Mouse (Mus musculus): ENCODE data around the gene Trappc4. TPM values are rescaled to one million over a fixed set of nuclear protein-coding genes. Genes with fewer than 3 reads are reported as not detected.
"Not testable (repeated sequence)": the region's sequence is repeated elsewhere in the genome, so short reads cannot be mapped to it uniquely, and the experiment has no call there.

Gene Trappc4
- polyA plus RNA-seq, 2 experiments, result 26.6 to 44.4 TPM

DNA sequence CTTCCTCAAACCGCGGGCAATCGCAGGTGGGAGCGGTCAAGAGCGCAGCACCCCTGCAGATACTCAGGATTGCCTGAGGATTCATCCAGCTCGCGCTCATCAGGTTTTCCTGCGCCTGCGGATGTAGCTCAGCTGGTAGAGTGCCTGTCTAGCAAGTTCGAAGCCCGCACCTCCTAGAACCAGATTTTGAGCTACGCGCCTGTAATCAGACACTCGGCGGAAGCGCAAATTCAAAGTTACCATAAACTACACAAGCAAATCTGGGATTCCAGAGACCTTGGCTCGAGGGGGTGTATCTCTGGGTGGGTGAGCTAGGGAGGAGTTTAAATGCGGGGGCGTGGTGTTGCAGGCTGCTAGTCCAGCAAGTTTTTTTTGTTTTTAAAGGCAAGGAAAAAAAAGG lies 33.6 kb upstream of the Trappc4 start, which contains the start of gene Foxr1:
Gene Foxr1, minus strand, starts transcription at position 176 of the 400 bp plus-strand sequence.
- 60% methylated on average over 19 of the region's 19 CpGs for WGBS (ENCODE audit: insufficient replicate concordance)
- DNase-seq (ENCODE audit: low read depth in 3 of 3, low spot score in 3 of 3) (no peak), ATAC-seq (ENCODE audit: insufficient read depth) (no peak)
- no peak for TF ChIP-seq CTCF (IDR thresholded peaks at IDR 0.05; ENCODE audit: low read depth)
- no peak for TF ChIP-seq EP300 (IDR thresholded peaks at IDR 0.05; ENCODE audit: low read depth)
- H3K4me2 ChIP-seq (ENCODE audit: low read depth), result no peak within 1 kb of the TSS
- no peaks in the 10 kb centered on the region for H3K36me3 ChIP-seq (replicated peaks; ENCODE audit: control insufficient read depth, insufficient read depth, low read depth)
- H3K27ac ChIP-seq, result no peak within 1 kb of the TSS
- no peak within 1 kb of the TSS for H3K9ac ChIP-seq (replicated peaks)
- no peaks in the 10 kb centered on the region for H3K4me1 ChIP-seq (replicated peaks; ENCODE audit: control insufficient read depth in 2 of 2, insufficient read depth in 2 of 2, low read length in 1 of 2)
- H3K27me3 ChIP-seq (ENCODE audit: control insufficient read depth, insufficient read depth, low read length), result no peaks in the 10 kb centered on the region
- no peaks in the 10 kb centered on the region for H3K9me3 ChIP-seq (ENCODE audit: control insufficient read depth, low read length)
- H3K4me3 ChIP-seq (ENCODE audit: insufficient read depth in 1 of 2, low read depth in 2 of 2, low read length in 2 of 2), result no peak within 1 kb of the TSS

GRCm38 (mm10) chr9:44435747-44436146 lies 28.3 kb upstream of the Trappc4 start:
- 17% methylated on average over 6 of the region's 6 CpGs for WGBS (ENCODE audit: insufficient replicate concordance)
- no peaks in the 10 kb centered on the region for H3K9me3 ChIP-seq (ENCODE audit: control insufficient read depth, low read length)
- ATAC-seq (ENCODE audit: insufficient read depth) (no peak), DNase-seq (ENCODE audit: low read depth in 3 of 3, low spot score in 3 of 3) (no peak)
- no peak overlapping the region for H3K4me3 ChIP-seq (ENCODE audit: insufficient read depth in 1 of 2, low read depth in 2 of 2, low read length in 2 of 2)
- H3K4me2 ChIP-seq (ENCODE audit: low read depth), result no peak overlapping the region
- no peaks in the 10 kb centered on the region for H3K4me1 ChIP-seq (replicated peaks; ENCODE audit: control insufficient read depth in 2 of 2, insufficient read depth in 2 of 2, low read length in 1 of 2)
- no peak overlapping the region for H3K27ac ChIP-seq
- no peaks in the 10 kb centered on the region for H3K36me3 ChIP-seq (replicated peaks; ENCODE audit: control insufficient read depth, insufficient read depth, low read depth)
- H3K27me3 ChIP-seq (ENCODE audit: control insufficient read depth, insufficient read depth, low read length), result no peaks in the 10 kb centered on the region
- TF ChIP-seq CTCF (IDR thresholded peaks at IDR 0.05; ENCODE audit: low read depth) (no peak), EP300 (IDR thresholded peaks at IDR 0.05; ENCODE audit: low read depth) (no peak)
- H3K9ac ChIP-seq (replicated peaks), result no peak overlapping the region

GRCm38 (mm10) chr9:44432577-44433185 lies 25.3 kb upstream of the Trappc4 start:
- no peak overlapping the region for H3K9ac ChIP-seq (replicated peaks)
- no peaks in the 10 kb centered on the region for H3K9me3 ChIP-seq (ENCODE audit: control insufficient read depth, low read length)
- H3K27me3 ChIP-seq (ENCODE audit: control insufficient read depth, insufficient read depth, low read length), result no peaks in the 10 kb centered on the region
- ATAC-seq (ENCODE audit: insufficient read depth) (no peak), DNase-seq (ENCODE audit: low read depth in 3 of 3, low spot score in 3 of 3) (no peak)
- no peak overlapping the region for H3K4me3 ChIP-seq (ENCODE audit: insufficient read depth in 1 of 2, low read depth in 2 of 2, low read length in 2 of 2)
- TF ChIP-seq CTCF (IDR thresholded peaks at IDR 0.05; ENCODE audit: low read depth) (no peak), EP300 (IDR thresholded peaks at IDR 0.05; ENCODE audit: low read depth) (no peak)
- no peak overlapping the region for H3K27ac ChIP-seq
- 38% methylated on average over 5 of the region's 5 CpGs for WGBS (ENCODE audit: insufficient replicate concordance)
- H3K4me1 ChIP-seq (replicated peaks; ENCODE audit: control insufficient read depth in 2 of 2, insufficient read depth in 2 of 2, low read length in 1 of 2), result no peaks in the 10 kb centered on the region
- H3K4me2 ChIP-seq (ENCODE audit: low read depth), result no peak overlapping the region
- H3K36me3 ChIP-seq (replicated peaks; ENCODE audit: control insufficient read depth, insufficient read depth, low read depth), result no peaks in the 10 kb centered on the region

- Histone ChIP-seq H3K27ac (no peak overlapping the region), H3K4me3 (ENCODE audit: insufficient read depth in 1 of 2, low read depth in 2 of 2, low read length in 2 of 2) (no peak overlapping the region), H3K27me3 (ENCODE audit: control insufficient read depth, insufficient read depth, low read length) (no peaks in the 10 kb centered on the region), H3K4me2 (ENCODE audit: low read depth) (no peak overlapping the region), H3K4me1 (replicated peaks; ENCODE audit: control insufficient read depth in 2 of 2, insufficient read depth in 2 of 2, low read length in 1 of 2) (peaks cover 0 to 2% of the 10 kb centered on the region in 2 experiments; a peak in 1 of 4 replicates), H3K9me3 (ENCODE audit: control insufficient read depth, low read length) (no peaks in the 10 kb centered on the region), H3K9ac (replicated peaks) (no peak overlapping the region), H3K36me3 (replicated peaks; ENCODE audit: control insufficient read depth, insufficient read depth, low read depth) (no peaks in the 10 kb centered on the region)
- DNase-seq (ENCODE audit: low read depth in 3 of 3, low spot score in 3 of 3), result no peak
- no peak for ATAC-seq (ENCODE audit: insufficient read depth)
- TF ChIP-seq CTCF (IDR thresholded peaks at IDR 0.05; ENCODE audit: low read depth) (no peak), EP300 (IDR thresholded peaks at IDR 0.05; ENCODE audit: low read depth) (no peak)
- WGBS (ENCODE audit: insufficient replicate concordance), result 59% methylated on average over 4 of the region's 4 CpGs
Measured at GRCm38 (mm10) chr9:44423576-44423975, 16.2 kb upstream of the Trappc4 start.

DNA sequence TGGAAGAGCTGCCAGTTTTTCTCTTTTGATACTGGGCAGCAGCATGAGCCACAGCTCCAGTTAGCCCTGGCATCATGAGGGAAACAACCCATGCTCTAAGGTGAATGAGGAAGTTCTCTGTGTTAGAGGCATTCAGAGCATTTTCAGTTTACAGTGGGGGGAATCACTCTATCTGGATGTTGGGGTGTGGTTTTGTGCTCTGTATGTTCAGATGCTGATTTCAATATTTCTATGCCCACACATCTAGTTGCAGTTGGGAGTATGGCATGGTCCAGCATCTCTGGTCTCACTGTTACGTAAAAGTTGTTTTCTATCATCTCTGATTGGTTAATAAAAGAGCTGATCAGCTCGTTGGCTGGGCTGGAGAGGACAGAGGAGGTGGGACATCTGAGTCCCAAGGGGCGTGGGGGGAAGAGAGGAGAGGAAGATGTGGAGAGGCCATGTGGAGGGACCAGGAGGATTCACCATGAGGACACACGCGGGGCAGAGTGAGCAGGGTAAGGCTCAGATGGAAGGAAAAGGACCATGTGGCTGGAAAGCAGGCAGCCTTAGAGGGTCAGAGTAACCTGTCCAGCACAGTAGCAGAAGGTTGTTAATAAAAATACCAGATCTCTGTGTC lies 13.0 kb upstream of the Trappc4 start:
- ATAC-seq (ENCODE audit: insufficient read depth) (no peak), DNase-seq (ENCODE audit: low read depth in 3 of 3, low spot score in 3 of 3) (no peak)
- H3K9ac ChIP-seq (replicated peaks), result no peak overlapping the region
- no peaks in the 10 kb centered on the region for H3K27me3 ChIP-seq (ENCODE audit: control insufficient read depth, insufficient read depth, low read length)
- H3K36me3 ChIP-seq (replicated peaks; ENCODE audit: control insufficient read depth, insufficient read depth, low read depth), result peaks cover 6% of the 10 kb centered on the region
- H3K27ac ChIP-seq, result no peak overlapping the region
- no peak overlapping the region for H3K4me3 ChIP-seq (ENCODE audit: insufficient read depth in 1 of 2, low read depth in 2 of 2, low read length in 2 of 2)
- 47% methylated on average over 5 of the region's 5 CpGs for WGBS (ENCODE audit: insufficient replicate concordance)
- TF ChIP-seq CTCF (IDR thresholded peaks at IDR 0.05; ENCODE audit: low read depth), result no peak
- no peak for TF ChIP-seq EP300 (IDR thresholded peaks at IDR 0.05; ENCODE audit: low read depth)
- no peaks in the 10 kb centered on the region for H3K9me3 ChIP-seq (ENCODE audit: control insufficient read depth, low read length)
- H3K4me1 ChIP-seq (replicated peaks; ENCODE audit: control insufficient read depth in 2 of 2, insufficient read depth in 2 of 2, low read length in 1 of 2), result peaks cover 0 to 11% of the 10 kb centered on the region in 2 experiments; a peak in 3 of 4 replicates
- no peak overlapping the region for H3K4me2 ChIP-seq (ENCODE audit: low read depth)

DNA sequence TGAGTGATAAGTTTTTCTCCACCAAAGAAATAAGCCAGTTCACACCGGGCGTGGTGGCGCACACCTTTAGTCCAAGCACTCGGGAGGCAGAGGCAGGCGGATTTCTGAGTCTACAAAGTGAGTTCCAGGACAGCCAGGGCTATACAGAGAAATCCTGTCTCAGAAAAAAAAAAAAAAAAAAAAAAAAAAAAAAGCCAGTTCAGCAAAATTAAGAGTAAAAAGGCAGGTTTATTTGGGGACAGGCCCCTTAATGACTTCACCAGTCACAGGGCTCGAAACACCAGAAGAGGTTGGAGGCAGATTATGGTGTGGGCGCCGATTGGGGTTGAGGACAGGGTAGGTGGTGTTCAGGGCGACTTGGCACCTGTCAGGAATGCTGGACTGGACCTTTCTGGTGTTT lies 12.3 kb upstream of the Trappc4 start:
- not testable (repeated sequence) for DNase-seq (ENCODE audit: low read depth in 3 of 3, low spot score in 3 of 3); H3K27me3 ChIP-seq (ENCODE audit: control insufficient read depth, insufficient read depth, low read length); H3K27ac ChIP-seq; H3K9ac ChIP-seq (replicated peaks); H3K4me2 ChIP-seq (ENCODE audit: low read depth); H3K36me3 ChIP-seq (replicated peaks; ENCODE audit: control insufficient read depth, insufficient read depth, low read depth); H3K9me3 ChIP-seq (ENCODE audit: control insufficient read depth, low read length); ATAC-seq (ENCODE audit: insufficient read depth); H3K4me3 ChIP-seq (ENCODE audit: insufficient read depth in 1 of 2, low read depth in 2 of 2, low read length in 2 of 2)
- 80% methylated on average over 9 of the region's 9 CpGs for WGBS (ENCODE audit: insufficient replicate concordance)
- H3K4me1 ChIP-seq (replicated peaks; ENCODE audit: control insufficient read depth in 2 of 2, insufficient read depth in 2 of 2, low read length in 1 of 2), result peaks cover 0 to 11% of the 10 kb centered on the region in 2 experiments; a peak in 3 of 4 replicates

All from liver, embryonic 14.5 days (tissue).